Mouse (Mus musculus): ENCODE data around the gene Mpg.
A peak's percentile ranks its signal among the peaks of the same experiment; 100 is the strongest.

Mpg gene

DNA sequence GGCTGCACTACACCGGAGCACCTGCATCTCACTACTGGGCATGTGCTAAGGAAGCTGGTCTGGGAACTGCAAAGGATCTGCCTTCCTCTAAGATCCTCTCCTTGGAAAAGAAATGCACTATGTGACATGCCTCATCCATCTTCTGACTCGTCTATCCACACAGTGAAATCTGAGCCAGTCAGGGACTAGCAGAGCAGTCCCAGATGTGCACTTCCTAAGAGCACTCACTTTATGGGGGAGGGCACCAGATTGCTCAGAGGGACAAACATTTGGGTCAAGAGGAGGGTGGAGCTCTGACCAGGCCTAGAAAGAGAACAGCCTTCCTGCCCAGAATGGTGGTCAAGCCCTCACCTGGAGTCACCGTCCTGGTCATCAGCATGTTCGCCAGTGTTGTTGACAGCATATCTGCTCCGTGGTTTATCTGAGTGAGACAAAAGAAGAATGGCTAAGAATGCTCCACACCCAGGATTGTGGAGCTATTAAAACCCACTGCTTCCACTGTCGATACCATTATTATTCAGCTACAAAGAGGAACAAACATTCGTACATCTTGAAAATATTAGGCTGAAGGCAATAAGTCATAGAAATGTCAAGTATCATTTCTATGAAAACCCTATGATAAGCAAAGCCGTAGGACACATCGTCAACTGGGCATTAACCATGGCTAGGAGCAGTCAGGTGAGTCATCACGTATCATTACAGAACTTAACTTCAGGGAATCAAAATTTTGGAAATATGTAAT is 36.5 kb downstream of the Mpg start:
- DNase-seq = no peak

DNA sequence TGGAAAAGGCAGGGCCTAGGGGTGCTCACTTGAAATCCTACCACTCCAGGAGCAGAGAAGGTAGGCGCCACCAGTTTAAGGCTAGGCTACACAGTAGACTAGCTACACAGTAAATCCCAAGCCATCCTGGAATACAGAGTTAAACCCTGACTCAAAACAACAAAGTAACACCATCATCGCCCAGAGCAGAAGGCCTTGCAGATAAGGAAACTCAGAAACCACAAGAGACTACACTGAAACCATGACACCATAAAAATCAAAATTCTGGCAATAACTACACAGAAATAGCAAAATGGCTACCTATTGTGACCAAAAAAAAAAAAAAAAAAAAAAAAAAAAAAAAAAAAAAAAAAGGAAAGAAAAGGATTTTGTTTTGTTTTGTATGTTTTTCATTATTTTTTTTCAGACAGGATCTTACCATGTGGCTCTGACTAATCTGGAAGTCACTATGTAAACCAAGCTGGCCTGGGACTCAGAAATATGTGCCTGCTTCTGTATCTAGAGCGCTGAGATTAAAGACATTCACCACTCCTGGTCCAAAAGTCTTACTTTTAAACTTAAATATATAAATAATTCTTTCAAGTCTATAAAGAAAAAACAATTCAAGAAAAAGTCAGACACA is 38.9 kb downstream of the Mpg start:
- DNase-seq = no peak

DNA sequence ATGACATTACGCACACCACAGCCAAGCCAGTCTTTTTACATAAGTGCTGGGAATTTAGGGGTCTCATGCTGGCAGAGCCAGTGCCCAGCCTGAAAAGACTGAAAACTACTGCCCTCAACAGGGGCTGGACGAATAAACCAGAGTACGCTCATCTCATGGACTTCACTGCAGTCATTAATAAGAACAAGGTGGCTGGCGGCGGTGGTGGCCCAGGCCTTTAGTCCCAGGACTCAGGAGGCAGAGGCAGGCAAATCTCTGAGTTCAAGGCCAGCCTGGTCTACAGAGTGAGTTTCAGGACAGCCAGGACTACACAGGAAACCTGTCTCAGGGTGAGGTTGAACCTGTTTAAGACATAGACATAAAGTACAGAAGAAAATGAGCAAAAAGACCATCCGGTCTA is 39.9 kb downstream of the Mpg start:
- no peak for DNase-seq

DNA sequence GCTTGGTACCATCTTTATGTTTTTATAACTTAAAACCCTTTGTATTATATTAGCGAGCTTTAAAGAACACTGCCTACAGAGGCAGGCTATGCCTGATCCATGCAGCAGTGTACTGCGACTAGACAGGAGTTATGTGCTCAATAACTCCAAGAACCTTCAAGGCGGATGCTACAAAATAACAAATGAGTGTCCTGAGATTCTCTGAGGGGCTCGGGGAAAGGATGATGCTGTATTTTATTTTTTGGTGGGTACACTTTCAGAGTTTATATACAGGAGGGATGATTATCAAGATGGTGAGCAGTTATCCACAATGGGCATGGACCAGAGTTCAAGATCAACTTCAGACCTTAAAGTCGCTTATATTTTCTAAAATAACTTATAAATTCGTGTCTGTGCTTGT is 40.5 kb downstream of the Mpg start:
- DNase-seq = peak in 1 of 2 experiments; percentile 16

DNA sequence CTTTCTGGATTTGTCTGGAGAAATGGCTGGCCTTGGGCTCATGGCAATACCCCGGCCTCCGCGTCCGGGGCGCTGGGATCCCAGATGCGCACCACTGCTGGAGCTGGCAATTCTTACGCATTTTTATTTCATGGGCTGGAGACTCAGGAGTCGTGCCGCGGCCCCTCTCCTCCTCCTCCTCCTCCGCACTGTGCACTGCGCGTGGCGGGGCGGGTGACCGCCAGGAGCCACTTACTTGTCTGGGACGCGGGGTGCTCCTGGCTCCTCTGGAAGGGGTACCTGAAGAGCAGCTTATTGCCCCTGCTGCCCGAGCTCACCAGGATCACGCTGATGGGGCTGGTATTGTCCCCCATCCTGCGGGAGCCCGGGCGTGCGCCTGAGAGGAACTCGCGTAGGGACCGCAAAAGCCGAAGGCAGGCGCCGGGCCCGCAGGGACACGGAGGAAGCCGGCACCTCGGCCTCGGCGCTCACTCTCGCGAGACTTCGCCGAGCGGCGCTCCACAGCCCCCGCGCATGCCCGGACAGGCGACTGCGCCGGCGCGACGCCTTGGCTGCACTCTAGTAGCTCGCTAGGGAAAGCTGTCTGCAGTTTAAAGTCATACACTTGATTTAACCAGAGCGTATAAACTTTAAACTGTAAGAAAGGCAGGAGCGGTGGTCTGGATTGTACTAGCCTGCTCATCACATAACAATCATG is 41.0 kb downstream of the Mpg start, which contains the start of gene Nprl3:
TSS of gene Nprl3 (minus strand) at position 520 of the 697 bp plus-strand sequence.
- DNase-seq = peak; percentile 97 to 98

DNA sequence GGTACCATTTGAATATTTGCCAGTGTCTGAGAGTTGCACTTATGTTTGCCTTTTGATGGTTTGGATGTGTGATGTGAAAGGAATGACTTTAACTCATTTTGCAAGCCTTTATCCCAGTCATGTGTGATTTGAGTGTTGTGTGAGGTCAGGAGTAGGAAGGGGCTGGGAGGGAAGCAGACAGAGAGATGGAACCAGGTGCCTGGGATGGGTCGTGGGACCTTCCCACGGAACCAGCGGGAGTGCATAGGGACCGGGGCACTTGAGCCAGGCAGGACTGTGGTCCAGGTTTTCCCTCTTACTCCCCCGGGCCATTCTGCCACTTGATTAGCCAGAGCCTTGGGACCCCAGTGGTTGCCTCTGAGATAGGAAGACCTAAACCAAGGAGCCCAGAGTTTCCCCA is 41.7 kb downstream of the Mpg start:
- DNase-seq = peak in 1 of 2 experiments; percentile 37

DNA sequence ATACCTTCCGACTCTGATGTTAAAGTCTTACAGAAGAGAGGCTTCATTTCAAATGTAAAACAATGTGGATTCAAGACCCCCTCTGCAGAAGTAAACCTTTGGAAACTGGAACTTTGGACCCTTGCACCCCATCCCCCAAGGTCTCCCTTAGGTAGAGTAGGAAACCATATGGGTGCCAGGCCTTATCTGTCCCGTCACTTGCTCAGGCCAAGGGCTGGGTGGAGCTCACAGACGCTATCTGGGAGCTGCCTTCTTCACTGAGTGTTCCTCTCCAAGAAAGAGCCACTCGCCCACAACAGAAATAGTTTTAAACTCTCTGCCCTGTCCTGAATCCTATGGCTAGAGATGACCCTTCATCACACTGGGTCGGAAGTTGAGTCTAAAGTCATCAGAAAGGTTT is 42.6 kb downstream of the Mpg start:
- DNase-seq = no peak

DNA sequence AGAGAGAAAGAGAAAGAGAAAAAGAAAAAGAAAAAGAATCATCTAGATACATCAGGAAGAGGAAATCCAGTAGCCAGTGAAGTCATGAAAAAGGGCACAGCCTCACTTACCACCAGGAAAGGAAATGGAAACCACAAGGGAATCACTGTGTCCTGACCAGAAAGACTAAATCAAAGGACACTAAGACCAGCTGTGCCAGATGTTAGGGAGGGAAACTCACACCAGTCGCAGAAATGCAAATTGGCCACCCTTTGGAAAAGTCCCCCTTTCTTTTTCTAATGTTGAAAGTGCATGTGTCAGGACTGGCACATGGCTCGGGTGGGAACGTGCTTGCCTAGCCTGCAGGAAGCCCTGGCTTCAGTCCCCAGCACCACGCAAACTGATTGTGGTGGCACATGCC is 44.9 kb downstream of the Mpg start:
- DNase-seq = no peak

DNA sequence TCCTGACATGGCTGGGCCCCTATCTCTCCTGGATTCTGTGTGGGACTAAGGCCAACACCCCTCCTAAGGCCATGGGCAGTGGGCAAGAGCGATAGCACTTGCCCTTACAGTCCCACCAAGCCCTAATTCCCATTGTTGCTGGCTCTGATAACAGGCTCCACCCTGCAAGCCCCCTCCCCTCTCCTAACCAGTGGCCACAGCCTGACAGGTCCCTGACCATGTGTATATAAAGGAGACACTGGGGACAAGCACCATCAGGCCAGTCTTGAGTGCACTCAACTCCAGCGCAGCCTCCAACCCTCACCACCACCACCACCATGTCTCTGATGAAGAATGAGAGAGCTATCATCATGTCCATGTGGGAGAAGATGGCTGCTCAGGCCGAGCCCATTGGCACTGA is 50.0 kb downstream of the Mpg start, which contains the start of gene Hba-x:
TSS of gene Hba-x (plus strand) at position 54 of the 400 bp plus-strand sequence.
- no peak for DNase-seq

DNA sequence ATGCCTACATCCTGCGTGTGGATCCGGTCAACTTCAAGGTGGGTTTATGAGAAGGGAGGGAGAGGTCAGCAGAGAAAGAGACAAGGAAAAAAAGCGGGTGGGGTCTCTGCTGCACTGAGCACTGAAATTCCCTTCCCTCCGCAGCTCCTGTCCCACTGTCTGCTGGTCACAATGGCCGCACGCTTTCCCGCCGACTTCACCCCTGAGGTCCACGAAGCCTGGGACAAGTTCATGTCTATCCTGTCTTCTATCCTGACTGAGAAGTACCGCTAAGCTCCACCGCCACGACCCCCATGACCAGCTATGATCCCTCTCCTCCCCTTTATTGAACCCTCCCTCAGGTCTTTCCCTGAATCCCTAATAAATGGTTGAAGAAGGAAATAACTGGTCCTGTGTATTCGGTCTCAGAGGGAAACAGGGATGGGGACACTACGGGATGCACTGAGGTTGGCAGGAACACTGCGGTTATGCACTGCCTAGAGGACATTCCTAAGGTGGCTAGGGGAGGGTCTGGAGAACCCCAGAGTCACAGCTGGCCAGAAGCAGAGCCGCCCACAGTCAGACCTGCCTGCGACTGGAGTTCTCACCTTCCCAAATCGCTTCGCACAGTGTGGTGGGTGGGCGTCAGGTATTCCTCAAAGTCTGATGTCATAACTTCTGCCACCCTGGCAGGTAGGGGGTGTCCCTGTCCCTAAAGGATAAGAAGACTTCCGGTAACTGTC is 51.6 kb downstream of the Mpg start:
- DNase-seq = no peak

DNA sequence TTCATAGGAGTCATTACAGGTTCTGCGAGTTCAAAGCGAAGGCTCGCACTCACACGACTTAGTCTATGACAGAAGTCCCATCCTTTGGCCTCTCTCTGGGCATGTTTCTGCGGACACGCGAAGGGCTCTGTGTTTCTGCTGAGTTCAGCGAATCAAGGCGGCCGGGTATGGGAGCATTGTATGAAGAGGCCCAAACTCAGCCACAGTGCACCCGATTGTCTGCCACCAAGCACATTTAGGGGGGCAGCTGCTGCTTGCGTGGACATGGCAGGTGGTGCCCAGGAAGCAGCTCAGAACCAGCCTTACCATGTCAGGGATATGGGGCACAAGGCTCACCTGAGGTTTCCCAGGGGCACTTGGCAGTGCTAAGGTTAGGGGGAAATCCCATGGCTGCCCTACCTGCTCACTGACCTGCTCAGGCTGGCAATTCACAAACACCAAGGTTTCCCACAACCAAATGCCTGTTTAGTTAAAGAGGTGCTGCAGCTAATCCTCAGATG is 52.2 kb downstream of the Mpg start:
- DNase-seq = no peak

DNA sequence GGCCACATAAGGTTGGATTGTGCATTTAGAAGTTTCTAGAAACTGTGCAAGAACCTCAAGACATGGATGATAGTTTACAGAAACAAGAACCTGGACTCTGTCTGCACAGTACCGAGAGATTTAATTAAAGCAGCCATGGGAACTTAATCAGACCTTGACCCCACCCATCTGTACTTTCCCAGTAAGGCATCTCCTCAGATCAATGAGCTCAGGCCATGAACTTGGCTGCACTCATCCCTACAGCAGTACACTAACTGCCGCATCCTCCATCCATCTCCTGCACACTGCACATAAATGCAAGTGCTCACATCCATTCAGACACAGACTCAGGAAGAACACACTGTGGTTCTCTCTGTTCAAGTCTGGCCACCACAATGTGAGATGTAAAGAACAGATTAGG is 54.3 kb downstream of the Mpg start:
- DNase-seq = no peak

DNA sequence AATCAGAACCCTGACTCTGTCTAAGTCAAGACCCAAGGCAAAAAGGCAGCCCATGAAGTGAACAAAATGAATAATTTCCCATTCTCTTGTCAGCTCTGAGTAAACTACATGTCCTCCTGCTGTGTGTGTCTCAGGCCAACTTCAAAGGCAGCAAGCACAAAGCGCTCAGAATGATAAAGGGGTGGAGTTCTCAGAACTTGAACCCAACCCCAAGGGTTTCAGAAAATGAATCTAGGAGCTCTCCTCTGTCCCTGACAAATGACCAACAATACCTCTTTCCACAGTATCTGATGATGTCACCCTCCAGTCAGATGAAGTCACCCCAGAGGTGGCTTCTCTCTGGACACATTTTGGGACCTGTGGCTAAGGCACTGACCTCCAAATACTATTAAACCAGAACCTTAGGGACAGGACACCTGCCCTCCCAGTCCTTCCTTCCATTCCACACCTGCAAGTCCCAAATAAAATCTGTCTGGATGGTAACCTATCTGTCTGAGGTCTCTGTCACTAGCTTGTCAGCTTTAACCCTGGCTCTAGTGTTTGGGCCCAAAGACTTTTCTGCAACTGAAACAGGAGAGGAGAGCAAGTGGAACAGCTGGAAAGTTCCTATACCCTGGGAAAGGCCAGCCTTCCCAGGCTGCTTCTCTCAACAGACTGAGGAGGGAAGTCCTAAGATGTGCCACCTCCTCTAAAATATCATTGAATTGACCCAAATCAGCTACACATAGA is 55.3 kb downstream of the Mpg start:
- no peak for DNase-seq
